Mouse (Mus musculus) thymus, adult 2 months (tissue): ENCODE data around the gene Baz2a.

ENCODE experiments used
- CTCF ChIP-seq: fragments of 200-500 bp; IDR thresholded peaks from 2 replicates; pipeline ENCODE4 v1.5.1; 2012; ENCODE audit warnings: mild to moderate bottlenecking, control low read depth, low read length, moderate library complexity, borderline replicate concordance; ENCODE audit not compliant: control insufficient read depth, poor library complexity, insufficient read depth; ENCODE audit errors: extremely low read depth
- POLR2A ChIP-seq: fragments of 200-500 bp; IDR thresholded peaks from 2 replicates; pipeline ENCODE4 v1.6.1; 2012; ENCODE audit warnings: mild to moderate bottlenecking, low read length, control low read depth, moderate library complexity; ENCODE audit not compliant: control insufficient read depth, poor library complexity, insufficient read depth; ENCODE audit errors: extremely low read depth

GRCm38 (mm10) chr10:128150941-128151340 lies 59.6 kb downstream of the Baz2a start:
- TF ChIP-seq CTCF = no peak
- no peak for TF ChIP-seq POLR2A
